Mouse (Mus musculus): ENCODE results near the gene Catsper2. TPM values are rescaled to one million over a fixed set of nuclear protein-coding genes. Genes with fewer than 3 reads are reported as not detected.

The Catsper2 gene
- polyA plus RNA-seq (2015; fragmentation: Nextera tagmentation; extraction: Ambion mirVana): 1.8 and 2.7 TPM in 2 replicates

GRCm38 (mm10) chr2:121413387-121414042, at the start of gene Catsper2, which contains the start of gene Pdia3:
TSS of gene Catsper2 (minus strand) at chr2:121413792.
TSS of gene Pdia3 (plus strand) at chr2:121413775.
- peak within 1 kb of the TSS; percentile 98 for H3K27ac ChIP-seq
- H3K4me2 ChIP-seq: peak within 1 kb of the TSS; percentile 68
- ATAC-seq (replicated peaks; ENCODE audit: low FRiP score): peak; percentile 99
- H3K9me3 ChIP-seq (replicated peaks): no peaks in the 10 kb centered on the region
- H3K27me3 ChIP-seq: no peaks in the 10 kb centered on the region
- peak within 1 kb of the TSS; percentile 98 for H3K9ac ChIP-seq
- H3K4me1 ChIP-seq: peaks cover 30% of the 10 kb centered on the region
- under 1% methylated on average over 67 of the region's 68 CpGs for WGBS
- H3K36me3 ChIP-seq: peaks cover 21% of the 10 kb centered on the region
- H3K4me3 ChIP-seq (replicated peaks): peak within 1 kb of the TSS; percentile 96

- Histone ChIP-seq H3K36me3 (peaks cover 30% of the 10 kb centered on the region), H3K27ac (no peak overlapping the region), H3K4me3 (replicated peaks) (no peak overlapping the region), H3K9me3 (replicated peaks) (no peaks in the 10 kb centered on the region), H3K4me2 (no peak overlapping the region), H3K4me1 (peaks cover 12% of the 10 kb centered on the region), H3K27me3 (no peaks in the 10 kb centered on the region), H3K9ac (no peak overlapping the region)
- WGBS: 43% methylated on average over 2 of the region's 2 CpGs
- ATAC-seq (replicated peaks; ENCODE audit: low FRiP score): no peak
Measured at GRCm38 (mm10) chr2:121460071-121460470, 46.5 kb upstream of the Catsper2 start.

- peaks cover 17% of the 10 kb centered on the region for H3K4me1 ChIP-seq
- H3K27ac ChIP-seq: peak within 1 kb of the TSS; percentile 88
- H3K27me3 ChIP-seq: no peaks in the 10 kb centered on the region
- peak within 1 kb of the TSS; percentile 83 for H3K4me3 ChIP-seq (replicated peaks)
- peak within 1 kb of the TSS; percentile 62 for H3K4me2 ChIP-seq
- 5% methylated on average over 41 of the region's 41 CpGs for WGBS
- H3K9me3 ChIP-seq (replicated peaks): no peaks in the 10 kb centered on the region
- H3K36me3 ChIP-seq: peaks cover 61% of the 10 kb centered on the region
- H3K9ac ChIP-seq: peak within 1 kb of the TSS; percentile 69
- peak; percentile 95 for ATAC-seq (replicated peaks; ENCODE audit: low FRiP score)
Measured at GRCm38 (mm10) chr2:121456692-121457642, 43.4 kb upstream of the Catsper2 start, which contains the start of gene Serinc4. TSS of gene Serinc4 (minus strand) at chr2:121456781.

- H3K4me3 ChIP-seq (replicated peaks): no peak overlapping the region
- peaks cover 63% of the 10 kb centered on the region for H3K36me3 ChIP-seq
- no peaks in the 10 kb centered on the region for H3K27me3 ChIP-seq
- peaks cover 26% of the 10 kb centered on the region for H3K4me1 ChIP-seq
- no peak for ATAC-seq (replicated peaks; ENCODE audit: low FRiP score)
- H3K9me3 ChIP-seq (replicated peaks): no peaks in the 10 kb centered on the region
- H3K4me2 ChIP-seq: no peak overlapping the region
- WGBS: 83% methylated on average over 5 of the region's 5 CpGs
- no peak overlapping the region for H3K27ac ChIP-seq
- no peak overlapping the region for H3K9ac ChIP-seq
Measured at GRCm38 (mm10) chr2:121455534-121455933, 41.9 kb upstream of the Catsper2 start.

GRCm38 (mm10) chr2:121453917-121454316, 40.3 kb upstream of the Catsper2 start:
- no peak overlapping the region for H3K4me2 ChIP-seq
- peaks cover 31% of the 10 kb centered on the region for H3K4me1 ChIP-seq
- ATAC-seq (replicated peaks; ENCODE audit: low FRiP score): no peak
- peaks cover 49% of the 10 kb centered on the region for H3K36me3 ChIP-seq
- WGBS: 89% methylated on average over 6 of the region's 6 CpGs
- H3K27ac ChIP-seq: no peak overlapping the region
- H3K9ac ChIP-seq: no peak overlapping the region
- H3K4me3 ChIP-seq (replicated peaks): no peak overlapping the region
- H3K27me3 ChIP-seq: no peaks in the 10 kb centered on the region
- H3K9me3 ChIP-seq (replicated peaks): no peaks in the 10 kb centered on the region

GRCm38 (mm10) chr2:121452990-121453389, 39.4 kb upstream of the Catsper2 start, which contains the start of gene Hypk:
TSS of gene Hypk (plus strand) at chr2:121453290.
- Histone ChIP-seq H3K4me2 (no peak within 1 kb of the TSS), H3K9me3 (replicated peaks) (no peaks in the 10 kb centered on the region), H3K27me3 (no peaks in the 10 kb centered on the region), H3K9ac (no peak within 1 kb of the TSS), H3K36me3 (peaks cover 42% of the 10 kb centered on the region), H3K4me3 (replicated peaks) (no peak within 1 kb of the TSS), H3K27ac (no peak within 1 kb of the TSS), H3K4me1 (peaks cover 32% of the 10 kb centered on the region)
- ATAC-seq (replicated peaks; ENCODE audit: low FRiP score): no peak
- WGBS: 77% methylated on average over 4 of the region's 4 CpGs

GRCm38 (mm10) chr2:121452361-121452760, 38.8 kb upstream of the Catsper2 start:
- Histone ChIP-seq H3K4me3 (replicated peaks) (no peak overlapping the region), H3K9me3 (replicated peaks) (no peaks in the 10 kb centered on the region), H3K4me2 (no peak overlapping the region), H3K27ac (no peak overlapping the region), H3K27me3 (no peaks in the 10 kb centered on the region), H3K4me1 (peaks cover 33% of the 10 kb centered on the region), H3K36me3 (peaks cover 42% of the 10 kb centered on the region), H3K9ac (no peak overlapping the region)
- WGBS: 83% methylated on average over 4 of the region's 4 CpGs
- no peak for ATAC-seq (replicated peaks; ENCODE audit: low FRiP score)

- Histone ChIP-seq H3K27ac (peak overlapping the region; percentile 98), H3K9ac (peak overlapping the region; percentile 99), H3K4me2 (peak overlapping the region; percentile 85), H3K27me3 (no peaks in the 10 kb centered on the region), H3K36me3 (peaks cover 40% of the 10 kb centered on the region), H3K9me3 (replicated peaks) (no peaks in the 10 kb centered on the region), H3K4me1 (peaks cover 27% of the 10 kb centered on the region), H3K4me3 (replicated peaks) (peak overlapping the region; percentile 100)
- ATAC-seq (replicated peaks; ENCODE audit: low FRiP score): no peak
- WGBS: 0% methylated on average over 7 of the region's 7 CpGs
Measured at GRCm38 (mm10) chr2:121450093-121450492, 36.5 kb upstream of the Catsper2 start.

GRCm38 (mm10) chr2:121449545-121450011, 36.0 kb upstream of the Catsper2 start:
- Histone ChIP-seq H3K36me3 (peaks cover 35% of the 10 kb centered on the region), H3K27ac (peak overlapping the region; percentile 98), H3K9ac (peak overlapping the region; percentile 99), H3K27me3 (no peaks in the 10 kb centered on the region), H3K9me3 (replicated peaks) (no peaks in the 10 kb centered on the region), H3K4me3 (replicated peaks) (peak overlapping the region; percentile 100), H3K4me2 (peak overlapping the region; percentile 85), H3K4me1 (peaks cover 27% of the 10 kb centered on the region)
- peak; percentile 65 for ATAC-seq (replicated peaks; ENCODE audit: low FRiP score)
- under 1% methylated on average over 54 of the region's 54 CpGs for WGBS

GRCm38 (mm10) chr2:121448739-121449535, 35.3 kb upstream of the Catsper2 start, which contains the start of gene Serf2:
TSS of gene Serf2 (plus strand) at chr2:121449195.
- Histone ChIP-seq H3K9ac (peak within 1 kb of the TSS; percentile 99), H3K27me3 (no peaks in the 10 kb centered on the region), H3K27ac (peak within 1 kb of the TSS; percentile 98), H3K36me3 (peaks cover 29% of the 10 kb centered on the region), H3K4me1 (peaks cover 27% of the 10 kb centered on the region), H3K4me3 (replicated peaks) (peak within 1 kb of the TSS; percentile 100), H3K4me2 (peak within 1 kb of the TSS; percentile 85), H3K9me3 (replicated peaks) (no peaks in the 10 kb centered on the region)
- ATAC-seq (replicated peaks; ENCODE audit: low FRiP score): peak; percentile 99
- 2% methylated on average over 63 of the region's 74 CpGs for WGBS

GRCm38 (mm10) chr2:121448136-121448535, 34.5 kb upstream of the Catsper2 start:
- Histone ChIP-seq H3K4me1 (peaks cover 29% of the 10 kb centered on the region), H3K27ac (peak overlapping the region; percentile 98), H3K36me3 (peaks cover 21% of the 10 kb centered on the region), H3K9ac (peak overlapping the region; percentile 60), H3K9me3 (replicated peaks) (no peaks in the 10 kb centered on the region), H3K4me3 (replicated peaks) (peak overlapping the region; percentile 100), H3K27me3 (no peaks in the 10 kb centered on the region), H3K4me2 (peak overlapping the region; percentile 85)
- WGBS: 14% methylated on average over 9 of the region's 9 CpGs
- no peak for ATAC-seq (replicated peaks; ENCODE audit: low FRiP score)
